Mouse (Mus musculus) R1 (cell line): ENCODE measurements around the gene Med7.

ENCODE experiments used
- DNase-seq: peaks from one replicate; pipeline ENCODE4 v3.0.0-alpha.2; 2018; ENCODE audit warnings: low read depth, low spot score

The Med7 gene

DNA sequence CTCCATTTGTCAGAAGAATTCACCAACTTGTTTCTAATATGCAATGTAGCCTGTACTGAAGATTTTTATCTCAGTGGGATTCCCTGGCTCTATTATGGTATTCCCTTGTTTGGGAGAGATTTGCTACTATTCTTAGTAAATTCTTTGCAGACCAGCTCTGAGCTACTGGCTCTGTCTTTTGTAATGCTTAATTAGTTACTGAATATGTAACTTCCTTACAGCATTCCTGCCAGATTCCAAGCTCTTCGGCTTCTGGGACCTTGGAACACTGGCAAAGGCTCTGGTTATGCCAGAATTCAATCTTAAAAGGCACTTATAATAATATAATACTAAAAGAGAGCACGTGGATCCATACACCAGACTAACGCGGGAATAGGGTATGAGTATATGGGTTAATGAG, 8.6 kb upstream of the Med7 start:
- DNase-seq, result peak; percentile 72

DNA sequence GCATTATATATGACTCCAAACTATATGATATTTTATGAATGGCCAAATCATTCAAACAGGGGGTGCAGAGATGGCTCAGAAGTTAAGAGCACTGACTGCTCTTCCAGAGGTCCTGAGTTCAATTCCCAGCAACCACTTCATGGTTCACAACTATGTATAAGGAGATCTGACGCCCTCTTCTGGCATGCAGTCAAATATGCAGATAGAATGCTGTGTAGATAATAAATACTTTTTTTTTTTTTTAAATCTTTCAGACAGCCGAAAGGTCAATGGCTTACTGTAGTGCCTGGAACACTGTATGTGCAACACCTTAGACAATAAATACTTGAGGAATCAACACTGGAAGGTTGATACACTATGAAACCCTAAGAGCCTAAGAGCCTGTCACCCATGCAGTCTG, 6.6 kb upstream of the Med7 start:
- DNase-seq, result peak; percentile 16

DNA sequence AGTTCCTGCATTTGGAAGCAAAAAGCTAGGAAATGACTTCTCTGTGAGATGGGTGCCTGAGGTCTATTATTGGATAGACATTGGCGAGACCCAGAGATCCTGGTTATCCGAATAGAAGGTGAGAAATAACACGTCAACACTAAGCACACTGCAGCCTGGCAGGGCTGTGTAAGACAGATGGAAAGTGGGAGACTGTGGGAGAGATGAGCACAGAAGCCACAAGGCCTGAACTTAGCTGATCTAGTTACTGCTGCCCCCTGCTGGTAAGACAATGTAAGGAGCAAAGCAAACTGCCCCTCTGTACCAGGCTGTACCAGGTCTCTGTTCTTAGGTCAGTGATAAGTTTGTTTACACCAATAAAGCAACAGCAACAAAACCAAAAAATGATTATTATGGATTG, 5.6 kb upstream of the Med7 start:
- peak; percentile 93 for DNase-seq

DNA sequence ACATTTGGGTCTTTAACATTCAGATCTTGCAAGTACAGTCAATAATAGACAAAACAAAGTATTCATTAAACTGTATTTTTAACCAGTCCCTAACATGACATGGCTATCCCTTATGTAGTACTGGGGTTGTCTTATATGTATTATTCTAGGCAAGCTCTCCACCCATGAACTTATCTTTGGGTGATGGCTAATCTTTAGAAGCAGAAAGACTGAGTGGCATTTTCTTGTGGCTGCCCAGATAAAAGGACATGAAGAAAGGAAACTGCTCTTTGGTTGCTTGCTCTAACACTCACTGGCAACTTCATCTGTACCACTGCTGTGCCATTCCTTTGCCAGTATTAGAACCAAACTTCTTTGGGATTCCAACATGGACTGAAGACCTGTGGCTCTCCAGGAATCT, 1.4 kb upstream of the Med7 start:
- no peak for DNase-seq

DNA sequence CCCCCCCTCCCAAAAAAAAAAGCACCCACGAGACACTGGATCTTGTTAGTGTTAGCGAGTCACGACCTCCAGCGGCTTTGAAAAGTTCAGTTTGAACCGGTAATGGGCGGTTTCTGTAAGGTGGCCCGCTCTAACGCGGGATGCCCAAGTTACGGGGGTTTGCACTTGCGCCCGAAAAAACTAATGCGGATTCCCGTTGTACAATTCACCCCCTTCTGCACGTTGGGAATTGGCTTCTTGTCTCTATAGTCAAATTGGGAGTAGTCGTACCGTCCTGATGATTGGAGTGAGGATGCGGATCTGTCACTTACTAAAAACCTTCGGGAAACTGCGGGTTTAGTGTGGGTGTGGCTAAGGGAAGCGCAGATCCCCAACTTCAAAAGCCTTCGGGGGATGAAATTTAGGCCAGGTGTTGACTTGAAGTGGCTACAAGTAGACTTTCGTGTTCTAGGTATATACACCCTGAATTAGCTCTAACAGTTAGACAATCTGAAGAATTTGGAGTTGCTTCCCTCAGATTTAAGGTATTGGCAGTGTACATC, 805 bp downstream of the Med7 start:
- peak; percentile 75 for DNase-seq

DNA sequence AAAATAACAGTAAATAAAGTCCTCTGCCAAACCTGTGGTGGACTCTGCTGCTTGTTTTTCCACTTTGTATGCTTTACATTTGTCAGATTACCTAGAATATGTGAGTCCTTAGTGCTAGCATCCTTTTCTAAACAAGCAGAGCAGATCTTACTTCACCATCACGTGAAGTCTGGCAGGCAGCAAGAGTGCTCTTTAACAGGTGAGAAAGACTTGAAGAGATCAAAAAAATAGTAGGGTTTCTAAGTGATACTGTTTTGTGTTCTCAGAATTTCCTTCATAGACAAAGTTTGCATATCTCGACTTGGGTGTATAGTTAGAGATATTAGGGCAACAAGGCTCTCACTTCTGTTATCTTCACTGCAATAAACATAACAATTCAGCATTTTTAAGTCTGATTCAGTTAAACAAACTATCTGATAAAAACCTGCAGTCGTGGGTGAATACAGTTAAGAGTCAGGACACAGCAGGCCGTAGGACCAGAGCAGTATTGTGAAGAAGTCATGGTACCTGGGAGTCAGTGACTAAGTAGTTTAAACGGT, 2.3 kb downstream of the Med7 start:
- DNase-seq, result no peak

DNA sequence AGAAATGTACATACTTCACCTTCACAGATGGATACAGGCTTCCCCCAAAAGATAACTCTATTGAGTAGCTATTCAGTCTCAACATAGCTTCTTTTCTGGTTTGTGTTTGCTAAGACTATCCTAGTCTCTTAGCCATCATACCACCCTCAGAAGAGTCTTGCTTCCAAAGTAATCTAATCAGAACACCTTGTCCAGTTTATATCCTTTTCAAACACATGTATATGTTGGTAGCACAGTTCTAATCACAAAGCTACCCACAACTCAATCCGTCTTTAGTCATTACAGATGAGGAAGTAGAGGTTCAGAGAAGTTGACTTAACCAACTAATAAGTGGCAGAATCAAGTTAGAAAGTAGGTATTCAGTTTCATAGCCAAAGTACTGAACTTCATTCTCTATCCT, 5.0 kb downstream of the Med7 start:
- no peak for DNase-seq

DNA sequence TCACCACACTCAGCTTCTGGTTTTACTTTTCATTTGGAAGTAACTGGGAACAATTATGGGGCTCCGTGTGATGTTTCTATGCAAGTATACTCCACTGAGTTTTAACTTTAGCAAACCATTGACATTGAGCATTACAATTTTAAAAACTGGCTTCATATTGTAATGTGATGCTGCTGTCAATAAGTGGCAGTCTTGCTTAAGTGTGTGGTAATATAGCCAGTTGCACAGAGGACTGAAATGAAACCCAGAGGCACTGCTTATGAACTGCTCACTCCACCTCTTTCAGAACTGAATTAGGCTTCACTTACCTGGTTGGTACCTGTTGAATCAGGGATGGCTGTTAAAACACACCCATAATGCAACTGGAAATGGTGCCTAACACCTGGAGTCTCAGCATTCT, 6.4 kb downstream of the Med7 start:
- DNase-seq, result no peak

DNA sequence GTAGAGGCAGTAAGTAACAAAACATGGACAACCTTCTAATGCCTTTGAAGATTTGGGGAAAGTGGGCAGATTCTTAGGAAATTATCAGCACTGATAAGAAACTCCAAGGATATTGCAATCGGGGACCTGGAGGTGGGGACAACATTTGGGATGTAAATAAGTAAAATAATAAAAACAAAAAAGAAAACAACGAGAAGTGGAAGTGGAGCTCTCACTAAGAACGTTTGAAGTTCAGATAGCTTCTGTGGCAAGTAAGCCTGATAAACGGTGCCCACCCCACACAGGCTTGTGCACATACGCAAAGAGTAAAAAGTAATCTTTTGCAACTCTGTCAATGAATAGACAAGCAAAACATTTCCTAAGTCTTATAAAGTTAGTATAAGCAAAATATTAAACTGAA, 7.3 kb downstream of the Med7 start:
- no peak for DNase-seq

DNA sequence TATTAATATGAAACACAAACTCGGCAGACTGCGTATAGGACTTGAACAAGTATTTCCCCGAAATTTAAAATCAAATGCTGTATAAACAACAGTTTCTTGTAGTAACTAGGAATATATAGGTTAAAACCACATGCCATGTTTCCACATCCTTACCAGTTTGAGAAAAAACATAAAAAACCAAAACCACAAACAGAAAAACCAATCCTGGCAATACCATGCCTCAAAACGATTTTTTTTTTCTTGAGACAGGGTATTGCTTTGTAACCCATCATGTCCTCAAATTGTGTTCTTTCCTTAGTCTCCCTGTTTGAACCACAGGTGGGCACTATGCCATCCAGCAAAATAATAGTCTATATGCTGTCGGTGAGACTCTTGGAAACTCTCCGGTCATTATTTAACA, 9.4 kb downstream of the Med7 start:
- DNase-seq, result no peak

DNA sequence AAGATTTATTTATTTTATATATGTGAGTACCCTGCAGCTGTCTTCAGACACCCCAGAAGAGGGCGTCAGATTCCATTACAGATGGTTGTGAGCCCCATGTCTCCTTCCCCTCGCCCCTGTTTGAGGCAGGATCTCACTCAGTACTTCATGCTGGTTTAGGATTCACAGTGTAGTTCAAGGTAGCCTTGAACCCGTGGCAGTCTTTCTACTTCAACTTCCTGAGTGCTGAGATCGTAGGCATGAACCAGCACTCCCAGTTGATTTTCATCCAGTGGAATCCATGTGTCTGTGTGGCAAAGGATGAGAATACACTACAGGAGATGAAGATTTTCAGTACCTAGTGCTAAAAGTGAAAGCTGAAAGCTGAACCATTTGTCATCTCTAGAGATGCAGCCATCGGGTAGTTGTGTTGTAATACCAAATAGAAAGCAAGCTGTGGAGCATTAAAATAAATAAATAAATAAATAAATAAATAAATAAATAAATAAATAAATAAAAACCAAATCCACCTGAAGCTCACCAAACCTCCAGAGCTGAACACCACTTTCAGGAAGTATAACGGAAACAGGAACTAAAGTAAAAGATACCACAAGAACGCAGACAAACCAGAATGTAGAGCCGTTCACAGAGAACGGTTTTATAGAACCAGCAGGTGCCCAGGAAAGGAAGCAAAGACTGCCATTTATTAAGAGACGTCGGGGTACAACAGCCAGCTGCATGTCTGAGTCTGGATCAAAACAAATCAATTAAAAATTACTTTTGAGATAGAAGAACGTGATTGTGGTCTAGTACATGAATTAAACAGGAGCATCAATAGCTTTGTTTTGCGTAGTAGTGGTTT, 11.1 kb downstream of the Med7 start:
- peak; percentile 9 for DNase-seq

DNA sequence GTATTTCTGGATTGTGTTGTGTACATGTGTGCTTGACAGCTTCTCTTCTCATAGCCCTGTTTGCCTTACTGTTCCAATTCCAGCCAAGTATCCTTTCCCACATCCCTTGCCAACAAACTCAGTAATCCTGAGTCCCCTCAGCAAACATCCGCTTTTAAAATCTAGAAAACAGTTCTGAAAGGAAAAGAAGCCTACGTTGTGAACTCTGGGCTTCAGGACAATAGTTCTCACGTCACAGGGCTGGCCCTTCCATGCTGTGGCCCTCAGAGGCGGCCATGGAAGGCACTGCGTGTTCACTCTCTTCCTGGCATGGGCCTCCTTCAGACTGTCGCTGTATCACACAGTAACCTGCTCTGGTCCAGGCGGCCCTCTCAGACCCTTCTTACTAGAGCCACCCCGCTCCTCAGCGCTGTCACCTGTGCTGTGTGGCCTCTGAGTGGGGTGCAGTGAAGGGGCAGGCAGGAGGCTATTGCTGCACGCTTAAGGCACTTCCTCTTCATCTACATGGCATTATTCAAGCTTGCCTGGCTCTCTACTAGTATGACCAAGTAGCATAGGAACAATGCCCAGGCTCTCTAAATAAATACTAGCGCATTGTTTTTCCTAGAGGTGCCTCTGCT, 12.8 kb downstream of the Med7 start:
- peak; percentile 8 for DNase-seq

DNA sequence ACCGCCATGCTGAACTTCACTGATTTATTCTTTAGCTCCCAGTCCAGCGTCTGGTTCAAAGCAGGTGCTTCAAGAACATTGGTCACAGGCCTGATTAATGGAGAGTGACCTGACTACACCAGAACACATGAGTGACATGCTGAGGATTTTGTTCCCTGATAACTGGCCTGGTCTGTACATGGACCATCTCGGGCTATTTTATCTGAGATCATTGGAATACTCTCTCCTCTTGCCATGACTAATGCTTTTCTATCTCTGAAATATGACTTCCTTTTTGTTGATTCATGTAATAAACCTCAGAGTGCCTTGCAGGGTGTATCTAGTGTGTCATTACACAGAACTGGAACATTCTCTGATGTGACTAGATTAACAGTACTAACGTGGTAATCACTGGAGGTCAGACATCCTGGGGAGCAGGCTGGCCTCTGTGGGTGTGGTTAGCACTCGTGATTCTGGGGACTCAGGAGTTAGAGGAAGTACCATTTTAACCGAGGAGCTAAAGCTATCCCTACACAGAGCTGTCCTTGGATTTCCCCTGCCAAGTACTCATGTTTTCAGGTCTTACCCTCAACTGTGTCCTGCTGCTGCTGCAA, 17.8 kb downstream of the Med7 start, which contains the start of gene Havcr2:
Gene Havcr2, plus strand, starts transcription at position 483 of the 593 bp plus-strand sequence.
- no peak for DNase-seq

DNA sequence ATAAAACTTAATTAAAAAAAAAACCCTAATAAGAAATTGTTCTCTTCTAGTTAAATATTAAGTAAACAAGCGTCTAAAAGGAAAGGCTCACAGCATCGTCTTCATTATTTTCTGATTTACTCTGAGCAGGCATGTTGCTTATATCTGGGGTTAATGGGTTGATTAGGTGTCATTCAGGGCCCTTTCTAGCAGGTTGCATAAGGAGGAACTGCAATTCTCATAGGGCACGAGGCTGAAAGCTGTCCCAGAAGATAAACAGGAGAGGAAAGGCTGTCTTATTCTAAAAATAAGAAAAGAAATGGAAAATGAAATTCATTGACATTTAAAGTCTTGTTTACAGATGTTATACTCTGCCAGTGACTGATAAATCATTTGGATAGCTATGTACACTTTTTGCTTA, 23.2 kb downstream of the Med7 start:
- no peak for DNase-seq

DNA sequence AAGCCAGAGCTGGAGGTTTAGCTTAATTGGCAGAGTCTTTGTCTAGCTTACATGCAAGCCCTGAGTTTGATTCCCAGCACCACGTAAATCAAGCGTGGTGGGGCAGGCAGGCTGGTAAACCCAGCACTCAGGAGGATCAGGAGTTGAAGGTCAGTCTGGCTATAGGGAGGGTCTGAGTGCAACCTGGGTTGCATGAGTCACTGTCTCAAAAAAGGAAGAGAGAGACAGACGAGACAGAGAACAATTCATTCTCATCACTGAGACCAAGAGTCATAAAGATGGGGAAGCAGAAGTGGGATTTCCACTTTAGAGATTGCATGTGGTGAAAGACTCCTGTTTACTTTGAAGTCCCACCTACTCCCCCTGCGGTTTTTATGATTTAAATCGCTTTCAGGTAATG, 24.6 kb downstream of the Med7 start:
- DNase-seq, result no peak

DNA sequence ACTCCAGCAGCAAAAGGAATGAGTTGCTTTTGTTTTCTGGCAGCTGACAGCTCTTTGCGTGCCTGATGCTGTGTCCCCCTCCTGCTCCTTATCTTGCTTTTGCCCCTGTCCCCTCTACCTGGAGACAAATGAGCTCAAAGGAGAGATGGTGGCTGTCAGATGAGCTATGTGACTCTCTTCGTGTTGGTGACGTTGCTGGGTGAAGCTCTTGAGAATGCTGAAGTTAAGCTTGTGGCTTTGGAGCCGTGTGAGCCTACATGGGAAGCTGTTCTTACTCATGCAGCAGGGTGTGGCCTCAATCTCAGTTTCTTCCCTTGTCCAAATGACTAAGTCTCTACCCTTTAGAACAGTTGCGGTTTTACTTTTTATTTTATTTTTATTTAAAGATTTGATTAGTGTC, 25.2 kb downstream of the Med7 start:
- DNase-seq, result no peak

DNA sequence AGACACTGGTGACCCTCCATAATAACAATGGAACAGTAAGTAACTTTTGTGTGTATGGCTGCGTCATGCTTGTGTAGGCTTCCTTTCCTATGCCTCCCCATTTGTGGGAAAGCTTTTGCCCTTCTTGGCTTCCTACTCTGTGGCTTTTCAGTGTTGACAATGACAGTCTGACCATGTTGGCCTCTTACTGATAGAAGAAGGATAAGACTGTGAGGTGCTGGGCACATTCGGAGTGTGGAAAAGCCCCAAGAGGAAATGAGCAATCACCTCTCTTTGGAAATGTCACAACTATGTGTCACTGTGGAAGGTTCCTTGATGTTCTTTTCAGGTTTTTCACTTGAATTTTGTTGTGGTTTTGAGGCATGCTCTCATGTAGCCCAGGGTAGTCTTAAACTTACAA, 30.2 kb downstream of the Med7 start:
- DNase-seq, result no peak

DNA sequence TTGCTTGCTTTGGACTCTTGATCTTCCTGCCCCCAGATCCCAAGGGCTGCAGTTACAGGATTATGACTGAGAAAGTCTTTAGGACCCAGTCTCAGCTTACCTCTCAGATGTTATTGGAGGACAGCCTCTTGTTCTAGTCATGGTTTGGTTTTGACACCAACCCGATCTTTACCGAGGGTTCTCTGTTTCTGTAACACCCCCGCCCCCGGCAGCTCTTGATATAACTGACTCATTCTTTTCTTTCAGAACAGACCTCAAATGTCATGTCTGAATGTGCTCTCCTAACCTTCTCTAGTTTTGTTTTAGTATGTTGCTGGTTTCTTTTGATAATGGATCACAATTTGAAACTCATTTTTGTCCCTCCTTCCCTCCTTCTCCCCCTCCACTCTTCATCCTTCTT, 37.5 kb downstream of the Med7 start:
- DNase-seq, result no peak

DNA sequence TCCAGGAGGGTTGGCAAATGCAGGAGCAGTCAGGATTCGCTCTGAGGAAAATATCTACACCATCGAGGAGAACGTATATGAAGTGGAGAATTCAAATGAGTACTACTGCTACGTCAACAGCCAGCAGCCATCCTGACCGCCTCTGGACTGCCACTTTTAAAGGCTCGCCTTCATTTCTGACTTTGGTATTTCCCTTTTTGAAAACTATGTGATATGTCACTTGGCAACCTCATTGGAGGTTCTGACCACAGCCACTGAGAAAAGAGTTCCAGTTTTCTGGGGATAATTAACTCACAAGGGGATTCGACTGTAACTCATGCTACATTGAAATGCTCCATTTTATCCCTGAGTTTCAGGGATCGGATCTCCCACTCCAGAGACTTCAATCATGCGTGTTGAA, 42.6 kb downstream of the Med7 start:
- no peak for DNase-seq

DNA sequence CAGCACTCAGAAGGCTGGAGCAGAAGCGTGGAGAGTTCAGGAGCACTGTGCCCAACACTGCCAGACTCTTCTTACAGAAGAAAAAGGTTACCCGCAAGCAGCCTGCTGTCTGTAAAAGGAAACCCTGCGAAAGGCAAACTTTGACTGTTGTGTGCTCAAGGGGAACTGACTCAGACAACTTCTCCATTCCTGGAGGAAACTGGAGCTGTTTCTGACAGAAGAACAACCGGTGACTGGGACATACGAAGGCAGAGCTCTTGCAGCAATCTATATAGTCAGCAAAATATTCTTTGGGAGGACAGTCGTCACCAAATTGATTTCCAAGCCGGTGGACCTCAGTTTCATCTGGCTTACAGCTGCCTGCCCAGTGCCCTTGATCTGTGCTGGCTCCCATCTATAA, 43.8 kb downstream of the Med7 start:
- no peak for DNase-seq

DNA sequence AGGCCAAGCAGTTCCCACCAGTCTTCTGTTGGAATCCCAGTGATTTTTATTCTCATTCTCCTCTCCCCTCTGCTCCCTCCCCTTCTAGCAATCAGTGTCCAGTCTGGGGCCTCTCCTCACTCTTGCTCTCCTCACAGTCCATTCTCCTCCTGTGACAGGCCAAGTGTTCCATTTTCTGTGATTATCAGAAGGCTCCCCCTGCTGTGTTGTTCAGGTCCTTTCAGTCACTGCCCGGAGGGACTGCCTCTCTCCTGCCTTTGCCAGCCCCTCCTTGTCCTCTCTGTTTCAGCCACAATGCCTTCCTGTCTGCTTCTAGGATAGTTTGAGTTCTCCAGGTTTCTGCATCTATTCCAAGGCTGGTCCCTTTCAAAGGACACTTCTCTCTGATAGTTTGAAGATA, 51.5 kb downstream of the Med7 start:
- DNase-seq, result no peak

DNA sequence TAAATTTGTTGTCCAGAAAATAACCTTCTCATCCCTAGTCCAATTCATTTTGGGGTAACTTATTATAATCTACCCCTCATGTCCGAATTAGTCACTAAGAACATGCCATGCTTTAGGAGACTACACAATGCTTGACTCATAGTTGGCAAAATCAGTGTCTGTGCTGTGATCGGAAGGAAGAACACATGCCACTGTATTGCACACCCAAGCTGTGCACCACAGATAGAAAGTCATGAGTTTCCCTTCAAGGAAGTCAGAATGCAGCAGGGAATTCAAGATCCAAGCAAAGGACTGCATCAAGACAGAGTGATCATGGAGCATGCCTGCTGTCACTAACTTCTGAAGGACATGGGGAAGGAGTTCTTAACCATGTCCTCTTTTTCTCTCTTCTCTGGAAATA, 51.9 kb downstream of the Med7 start:
- DNase-seq, result no peak
